Mouse (Mus musculus): Measurements from ENCODE around the gene Igtp.
"Not testable (repeated sequence)": the region's sequence is repeated elsewhere in the genome, so short reads cannot be mapped to it uniquely, and the experiment has no call there.

Gene Igtp

GRCm38 (mm10) chr11:58213673-58214342, 14.5 kb downstream of the Igtp start:
- DNase-seq (ENCODE audit: low read depth, low spot score): no peak

- DNase-seq (ENCODE audit: low read depth, low spot score): no peak
Measured at GRCm38 (mm10) chr11:58214391-58215048, 15.2 kb downstream of the Igtp start.

- DNase-seq (ENCODE audit: low read depth, low spot score): not testable (repeated sequence)
Measured at GRCm38 (mm10) chr11:58215049-58215430, 15.7 kb downstream of the Igtp start.

GRCm38 (mm10) chr11:58215814-58216213, 16.5 kb downstream of the Igtp start:
- no peak for DNase-seq (ENCODE audit: low read depth, low spot score)

- DNase-seq (ENCODE audit: low read depth, low spot score): no peak
Measured at GRCm38 (mm10) chr11:58216823-58217222, 17.5 kb downstream of the Igtp start.

GRCm38 (mm10) chr11:58223751-58224150, 24.4 kb downstream of the Igtp start:
- no peak for DNase-seq (ENCODE audit: low read depth, low spot score)

- no peak for DNase-seq (ENCODE audit: low read depth, low spot score)
Measured at GRCm38 (mm10) chr11:58224313-58224712, 25.0 kb downstream of the Igtp start.

GRCm38 (mm10) chr11:58224872-58225271, 25.5 kb downstream of the Igtp start:
- not testable (repeated sequence) for DNase-seq (ENCODE audit: low read depth, low spot score)

GRCm38 (mm10) chr11:58225655-58226054, 26.3 kb downstream of the Igtp start:
- DNase-seq (ENCODE audit: low read depth, low spot score): no peak

GRCm38 (mm10) chr11:58226425-58226824, 27.1 kb downstream of the Igtp start:
- no peak for DNase-seq (ENCODE audit: low read depth, low spot score)

GRCm38 (mm10) chr11:58228021-58228420, 28.7 kb downstream of the Igtp start:
- DNase-seq (ENCODE audit: low read depth, low spot score): not testable (repeated sequence)

GRCm38 (mm10) chr11:58230396-58230910, 31.1 kb downstream of the Igtp start:
- no peak for DNase-seq (ENCODE audit: low read depth, low spot score)

- no peak for DNase-seq (ENCODE audit: low read depth, low spot score)
Measured at GRCm38 (mm10) chr11:58231156-58231555, 31.8 kb downstream of the Igtp start.

GRCm38 (mm10) chr11:58234551-58234950, 35.2 kb downstream of the Igtp start:
- DNase-seq (ENCODE audit: low read depth, low spot score): not testable (repeated sequence)

- DNase-seq (ENCODE audit: low read depth, low spot score): no peak
Measured at GRCm38 (mm10) chr11:58235152-58235551, 35.8 kb downstream of the Igtp start.

- no peak for DNase-seq (ENCODE audit: low read depth, low spot score)
Measured at GRCm38 (mm10) chr11:58238840-58239791, 39.8 kb downstream of the Igtp start.

GRCm38 (mm10) chr11:58247294-58247693, 47.9 kb downstream of the Igtp start:
- no peak for DNase-seq (ENCODE audit: low read depth, low spot score)

GRCm38 (mm10) chr11:58249203-58249981, 50.0 kb downstream of the Igtp start:
- no peak for DNase-seq (ENCODE audit: low read depth, low spot score)

GRCm38 (mm10) chr11:58250550-58250949, 51.2 kb downstream of the Igtp start:
- no peak for DNase-seq (ENCODE audit: low read depth, low spot score)

GRCm38 (mm10) chr11:58254411-58254810, 55.1 kb downstream of the Igtp start:
- no peak for DNase-seq (ENCODE audit: low read depth, low spot score)

Measured in brain, embryonic 18.5 days (tissue).